In genomic region chr4:98887148-98887547, GRCm38 (mm10) we compare ENCODE assay signal across 9 mouse cellular contexts. TPM values are rescaled to one million over a fixed set of nuclear protein-coding genes. Genes with fewer than 3 reads are reported as not detected.
DNase-seq lines count a peak whose midpoint lies in the region; ATAC-seq and TF ChIP-seq lines count a peak whose summit lies in the region.
"Had no signal": no experiment of that assay in that cellular context is flagged by ENCODE, and none has a peak within 500 bp of the region (broad histone marks: within the 10 kb centered on the region; RNA-seq: fewer than 3 reads in every experiment).

No protein-coding gene starts in this region.

- H3K9ac ChIP-seq in liver, embryonic 12.5 days: no peak overlapping the region
- H3K9ac ChIP-seq in midbrain, embryonic 14.5 days (replicated peaks; ENCODE audit: low read length): no peak overlapping the region

- 15% methylated on average over 10 of the region's 10 CpGs for WGBS in liver, embryonic 12.5 days (ENCODE audit: insufficient replicate concordance)
- 14% methylated on average over 10 of the region's 10 CpGs for WGBS in cerebellum, adult 2 months
- 23% methylated on average over 10 of the region's 10 CpGs for WGBS in midbrain, embryonic 14.5 days

- no peaks in the 10 kb centered on the region for H3K36me3 ChIP-seq in liver, embryonic 12.5 days
- H3K36me3 ChIP-seq in midbrain, embryonic 14.5 days (ENCODE audit: control insufficient read depth, insufficient read depth, low read length): no peaks in the 10 kb centered on the region

- no peak overlapping the region for H3K4me3 ChIP-seq in liver, embryonic 12.5 days
- no peak overlapping the region for H3K4me3 ChIP-seq in cerebellum, adult 2 months (replicated peaks; ENCODE audit: insufficient read depth, low read depth, low read length)
- no peak overlapping the region for H3K4me3 ChIP-seq in midbrain, embryonic 14.5 days (replicated peaks; ENCODE audit: low read depth, low read length)
- H3K4me3 ChIP-seq: myocyte had no signal

- no peaks in the 10 kb centered on the region for H3K9me3 ChIP-seq in liver, embryonic 12.5 days (replicated peaks)
- H3K9me3 ChIP-seq in midbrain, embryonic 14.5 days (ENCODE audit: control insufficient read depth, low read length): no peaks in the 10 kb centered on the region

- ATAC-seq in liver, embryonic 12.5 days: no peak
- peak; percentile 64; the same call in 1 of the 2 replicates for ATAC-seq in midbrain, embryonic 14.5 days (ENCODE audit: low FRiP score, low TSS enrichment)

- no peak for TF ChIP-seq POLR2A in cerebellum, adult 2 months (IDR thresholded peaks at IDR 0.05; ENCODE audit: borderline replicate concordance, insufficient read depth, low read length)

- intact Hi-C loops in left cerebral cortex, postnatal 36 days (cut with DNase I): loop anchor here (5.0 kb wide), 1 partner anchor 150 kb away; no protein-coding TSS in a partner anchor

- H3K27me3 ChIP-seq in liver, embryonic 12.5 days (replicated peaks): no peaks in the 10 kb centered on the region
- no peaks in the 10 kb centered on the region for H3K27me3 ChIP-seq in cerebellum, adult 2 months (ENCODE audit: control insufficient read depth, insufficient read depth, low read length)
- no peaks in the 10 kb centered on the region for H3K27me3 ChIP-seq in midbrain, embryonic 14.5 days (ENCODE audit: control insufficient read depth, insufficient read depth, low read length)

- H3K27ac ChIP-seq in liver, embryonic 12.5 days: no peak overlapping the region
- no peak overlapping the region for H3K27ac ChIP-seq in cerebellum, adult 2 months (ENCODE audit: insufficient read depth, low read length)
- no peak overlapping the region for H3K27ac ChIP-seq in midbrain, embryonic 14.5 days (replicated peaks; ENCODE audit: low read depth, low read length)

- peak; percentile 71 for TF ChIP-seq CTCF in cerebellum, adult 2 months (IDR thresholded peaks at IDR 0.05; ENCODE audit: borderline replicate concordance, insufficient read depth, low read depth, low read length)

- no peaks in the 10 kb centered on the region for H3K4me1 ChIP-seq in liver, embryonic 12.5 days
- no peaks in the 10 kb centered on the region for H3K4me1 ChIP-seq in cerebellum, adult 2 months (ENCODE audit: control insufficient read depth, insufficient read depth, low read length)
- H3K4me1 ChIP-seq in midbrain, embryonic 14.5 days (ENCODE audit: control insufficient read depth, insufficient read depth, low read length): no peaks in the 10 kb centered on the region

- no peak overlapping the region for H3K4me2 ChIP-seq in liver, embryonic 12.5 days
- H3K4me2 ChIP-seq in midbrain, embryonic 14.5 days (ENCODE audit: low read length): no peak overlapping the region

- peak; percentile 13 for DNase-seq in liver
- peak; percentile 54 to 55 for DNase-seq in cerebellum, adult 2 months
- DNase-seq in forelimb bud, embryonic 11.5 days (ENCODE audit: low read depth, low spot score): peak; percentile 74
- DNase-seq in kidney, adult 11 months: peak; percentile 11
- peak; percentile 23 to 29 for DNase-seq in left cerebral cortex, postnatal 36 days (ENCODE audit: low spot score in 2 of 2)
- DNase-seq in midbrain, embryonic 14.5 days: peak; percentile 87
- DNase-seq in testis, postnatal 14 days (ENCODE audit: low spot score): peak; percentile 13

RNA-seq across cellular contexts. Expression of gene Usp1, which starts 36.5 kb away (rescaled TPM):
- 106 and 117 TPM in 2 replicates for polyA plus RNA-seq in liver, embryonic 12.5 days (2016; fragmentation: Nextera tagmentation; extraction: Ambion mirVana)
- polyA plus RNA-seq in cerebellum, adult 2 months (2012; rRNA removed): 21.1 and 21.3 TPM in 2 replicates
- 10 to 100 TPM; 18.4 to 24.5 TPM for total RNA-seq in left cerebral cortex, postnatal 36 days (2021)
- 31.6 and 52.6 TPM in 2 replicates for polyA plus RNA-seq in midbrain, embryonic 14.5 days (2014; fragmentation: Nextera tagmentation; extraction: Ambion mirVana)

Comparison
In these comparisons a context has a peak if more than half of its experiments do, and no peak if none do; other contexts are left out.
1. DNase-seq: peak in every context shown above with its lines; median percentile 87 in midbrain, embryonic 14.5 days; 74 in forelimb bud, embryonic 11.5 days; 54 in cerebellum, adult 2 months; 26 in left cerebral cortex, postnatal 36 days; 13 in liver; 13 in testis, postnatal 14 days; 11 in kidney, adult 11 months.